Mouse (Mus musculus): Measurements from ENCODE around the gene Fancc.

DNA sequence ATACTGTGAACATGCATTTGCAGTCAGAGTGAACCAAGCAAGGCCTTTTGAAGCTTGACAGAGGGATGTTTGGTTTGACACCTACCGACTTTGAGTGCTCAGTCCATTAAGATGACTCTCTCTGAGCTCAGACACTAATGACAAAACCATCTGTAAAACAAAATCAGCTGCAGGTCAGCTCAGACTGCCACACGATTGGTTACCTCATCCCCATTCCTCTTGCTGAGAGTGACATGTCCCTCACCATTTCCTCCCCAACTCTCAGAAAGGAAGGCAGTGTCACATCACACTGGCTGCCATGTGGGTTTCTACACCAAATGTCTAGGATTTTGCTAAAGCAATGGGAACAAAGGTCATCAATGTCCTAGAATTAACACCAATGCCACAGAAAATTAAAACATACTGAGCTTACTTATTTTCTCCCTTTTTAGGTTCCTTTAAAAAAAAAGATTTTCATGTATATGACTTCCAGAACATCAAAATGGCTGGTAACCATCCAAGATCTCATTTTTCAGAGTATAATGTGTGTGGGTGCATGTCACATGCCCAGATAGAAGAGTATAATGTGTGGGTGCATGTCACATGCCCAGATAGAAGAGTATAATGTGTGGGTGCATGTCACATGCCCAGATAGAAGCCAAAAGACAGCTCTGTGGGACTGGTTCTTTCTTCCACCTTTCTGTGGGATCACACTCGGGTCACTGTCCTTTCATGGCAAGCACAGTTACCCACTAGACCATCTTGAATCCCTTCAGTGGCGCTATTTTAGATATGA lies 136.8 kb downstream of the Fancc start:
- TF ChIP-seq POU5F1 (IDR thresholded peaks at IDR 0.05; ENCODE audit: borderline replicate concordance, low read length) = no peak
- TF ChIP-seq CTCF (conservative IDR thresholded peaks at IDR 0.05; ENCODE audit: low read length) = no peak
